Mouse (Mus musculus) midbrain, embryonic 16.5 days (tissue): Measurements from ENCODE around the gene Fam185a. TPM values are rescaled to one million over a fixed set of nuclear protein-coding genes. Genes with fewer than 3 reads are reported as not detected.

ENCODE experiments used
- polyA plus RNA-seq: library from polyadenylated mRNA; unstranded; fragments of >200 nt; fragmentation: Nextera tagmentation; extraction: Ambion mirVana; gene quantifications from 2 replicates; pipeline ENCODE4 v1.2.1, GENCODE M21; 2015

Gene Fam185a
- polyA plus RNA-seq, 1 experiment from 2014 or later, result 11.0 TPM

Other genes starting within 250 kb of the Fam185a start
- 10.6 and 12.4 TPM in 2 replicates for gene Gsap, start 238.7 kb upstream of the Fam185a start, polyA plus RNA-seq
- gene Fgl2, start 52.3 kb upstream of the Fam185a start, polyA plus RNA-seq, result 1.9 and 2.3 TPM in 2 replicates
- gene Ccdc146, start 281 bp upstream of the Fam185a start, polyA plus RNA-seq, result 0.67 and 0.90 TPM in 2 replicates
- gene Lrrc17, start 118.6 kb downstream of the Fam185a start, polyA plus RNA-seq, result 4.6 TPM in 2 replicates
- gene Fbxl13, start 220.7 kb downstream of the Fam185a start, polyA plus RNA-seq, result 0.25 and 0.45 TPM in 2 replicates
- 58.3 and 66.1 TPM in 2 replicates for gene Armc10, start 220.9 kb downstream of the Fam185a start, polyA plus RNA-seq